Mouse (Mus musculus): ENCODE measurements at regions not wholly inside any gene's neighbourhood (a gene's known extent, or its start where the extent isn't known, plus 50 kb on each side); places are given as distances from the start of the nearest gene placed in this dataset.

DNA sequence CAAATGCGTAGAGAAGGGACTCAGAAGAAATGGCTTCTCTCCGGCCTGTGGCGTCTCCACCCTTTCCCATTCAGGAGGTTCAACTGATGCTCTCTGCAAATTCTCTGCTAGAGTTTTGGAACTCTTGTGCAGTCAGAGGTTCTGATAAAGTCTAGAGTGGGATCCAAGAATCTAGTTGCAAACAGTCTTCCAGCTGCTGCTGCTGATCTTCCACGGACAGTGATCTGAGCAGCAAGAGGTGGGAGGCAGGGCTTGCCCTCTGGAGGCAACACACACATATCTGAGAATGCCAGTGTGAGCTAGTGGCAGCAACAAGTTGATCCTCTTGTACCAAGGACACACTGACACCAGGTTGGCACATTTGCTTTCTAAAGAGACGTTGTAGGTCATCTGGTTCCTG, 93.4 kb upstream of the Gas1 start:
- 75% methylated on average over 5 of the region's 5 CpGs for WGBS
- Histone ChIP-seq H3K27me3 (no peaks in the 10 kb centered on the region), H3K9me3 (replicated peaks) (peaks cover 6% of the 10 kb centered on the region; the same call in 1 of the 2 replicates), H3K4me2 (no peak overlapping the region), H3K9ac (no peak overlapping the region), H3K4me3 (replicated peaks) (no peak overlapping the region), H3K36me3 (no peaks in the 10 kb centered on the region), H3K27ac (peak overlapping the region; percentile 85), H3K4me1 (peaks cover 46% of the 10 kb centered on the region)
- no peak for ATAC-seq (replicated peaks; ENCODE audit: low FRiP score)

DNA sequence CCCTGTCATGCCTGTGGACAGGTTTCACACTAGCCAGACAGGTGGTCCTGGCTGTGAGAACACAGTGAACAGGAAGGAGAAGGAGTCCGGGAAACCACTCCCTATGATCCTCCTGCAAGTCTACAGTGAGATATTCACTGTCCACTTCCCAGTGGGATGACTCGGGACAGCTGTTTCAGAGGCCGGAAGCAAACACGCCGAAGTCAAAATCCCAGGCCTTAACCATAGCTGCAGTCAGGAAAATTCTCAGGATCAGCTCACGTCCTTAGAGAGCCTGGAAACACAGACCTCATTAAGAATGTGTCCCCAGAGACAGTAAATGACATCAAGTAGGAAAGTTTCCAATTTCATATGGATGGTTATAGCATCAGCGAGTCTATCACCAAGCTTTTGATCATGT, 96.2 kb upstream of the Gas1 start:
- H3K4me2 ChIP-seq, result no peak overlapping the region
- ATAC-seq (replicated peaks; ENCODE audit: low FRiP score), result no peak
- H3K36me3 ChIP-seq, result no peaks in the 10 kb centered on the region
- H3K9me3 ChIP-seq (replicated peaks), result peaks cover 6% of the 10 kb centered on the region; the same call in 1 of the 2 replicates
- no peak overlapping the region for H3K4me3 ChIP-seq (replicated peaks)
- no peak overlapping the region for H3K27ac ChIP-seq
- peaks cover 26% of the 10 kb centered on the region for H3K4me1 ChIP-seq
- no peak overlapping the region for H3K9ac ChIP-seq
- 80% methylated on average over 7 of the region's 7 CpGs for WGBS
- H3K27me3 ChIP-seq, result no peaks in the 10 kb centered on the region

DNA sequence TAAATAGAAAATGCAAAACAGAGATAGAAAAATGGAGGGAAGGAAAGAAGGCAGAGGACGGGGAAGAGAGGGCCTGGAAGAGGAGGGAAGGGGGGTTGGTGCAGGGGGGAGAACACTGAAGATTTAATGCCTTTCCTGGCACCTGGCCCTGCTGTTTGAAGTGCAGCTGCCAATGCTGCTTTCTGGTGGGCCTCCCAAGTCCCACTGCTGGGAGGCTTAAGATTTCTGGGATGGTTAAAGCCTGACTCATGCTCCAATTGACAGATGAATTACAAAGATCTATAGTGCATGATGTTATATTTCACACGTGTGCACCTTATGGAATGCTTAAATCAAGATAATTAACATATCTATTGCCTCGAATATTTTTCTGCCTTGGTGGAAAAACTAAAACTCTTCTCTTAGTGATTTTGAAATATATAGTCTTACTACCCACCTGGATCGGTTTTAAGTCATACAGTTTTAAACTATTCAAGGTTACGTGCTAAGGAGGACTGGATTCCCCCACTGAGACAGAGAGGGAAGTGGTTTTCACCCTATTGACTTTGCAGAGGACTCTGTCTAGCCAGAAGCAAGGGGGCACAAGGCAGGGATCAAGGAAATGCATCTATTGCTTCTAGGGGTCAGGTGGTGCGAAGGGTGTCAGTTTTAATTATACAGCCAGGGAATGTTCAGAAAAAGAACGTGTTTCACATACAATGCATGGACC, 105.5 kb upstream of the Gas1 start:
- Histone ChIP-seq H3K27me3 (no peaks in the 10 kb centered on the region), H3K4me3 (replicated peaks) (no peak overlapping the region), H3K9ac (no peak overlapping the region), H3K4me1 (0 out of 2 replicates have a peak, but pooled peaks cover 10% of the 10 kb centered on the region), H3K36me3 (no peaks in the 10 kb centered on the region), H3K9me3 (replicated peaks) (no peaks in the 10 kb centered on the region), H3K27ac (no peak overlapping the region), H3K4me2 (no peak overlapping the region)
- ATAC-seq (replicated peaks; ENCODE audit: low FRiP score), result no peak
- whole genome bisulfite sequencing, result 48% methylated on average over 7 of the region's 7 CpGs

DNA sequence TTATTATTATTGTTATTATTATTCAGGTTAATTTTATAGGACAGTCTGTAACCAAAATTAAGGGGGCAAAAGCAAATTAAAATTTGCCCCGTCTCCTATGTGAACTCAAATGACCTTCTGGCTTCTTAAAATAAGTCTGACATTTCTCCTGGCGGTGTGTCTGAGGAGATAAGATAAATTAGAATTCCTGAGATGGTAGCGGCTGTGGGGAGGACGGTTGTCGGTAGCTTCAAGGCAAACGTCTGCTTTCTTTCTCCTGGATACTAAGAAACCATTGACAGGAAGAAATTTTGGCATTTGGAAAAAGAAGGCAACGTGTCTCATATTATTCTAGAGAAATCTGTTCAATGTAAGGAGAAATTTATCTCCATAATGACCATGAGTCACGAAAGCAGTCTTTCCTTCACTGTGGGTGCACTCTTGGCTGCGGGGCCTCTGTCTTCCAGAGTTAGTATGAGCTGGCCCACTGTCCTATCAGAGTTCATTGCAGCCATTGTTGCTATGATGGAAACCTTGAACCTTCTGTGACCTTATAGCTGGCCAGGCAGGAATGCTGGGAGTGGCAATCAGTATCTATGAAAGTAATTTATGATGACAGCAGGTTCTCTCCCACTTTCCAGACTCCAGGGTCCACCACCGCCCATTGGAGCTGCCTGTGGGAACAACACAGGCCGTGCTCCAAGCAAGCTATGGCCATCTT, 109.5 kb upstream of the Gas1 start:
- Histone ChIP-seq H3K27ac (no peak overlapping the region), H3K27me3 (no peaks in the 10 kb centered on the region), H3K4me2 (no peak overlapping the region), H3K36me3 (no peaks in the 10 kb centered on the region), H3K9me3 (replicated peaks) (no peaks in the 10 kb centered on the region), H3K4me1 (0 out of 2 replicates have a peak, but pooled peaks cover 10% of the 10 kb centered on the region), H3K9ac (no peak overlapping the region), H3K4me3 (replicated peaks) (no peak overlapping the region)
- no peak for ATAC-seq (replicated peaks; ENCODE audit: low FRiP score)
- 46% methylated on average over 11 of the region's 11 CpGs for WGBS

DNA sequence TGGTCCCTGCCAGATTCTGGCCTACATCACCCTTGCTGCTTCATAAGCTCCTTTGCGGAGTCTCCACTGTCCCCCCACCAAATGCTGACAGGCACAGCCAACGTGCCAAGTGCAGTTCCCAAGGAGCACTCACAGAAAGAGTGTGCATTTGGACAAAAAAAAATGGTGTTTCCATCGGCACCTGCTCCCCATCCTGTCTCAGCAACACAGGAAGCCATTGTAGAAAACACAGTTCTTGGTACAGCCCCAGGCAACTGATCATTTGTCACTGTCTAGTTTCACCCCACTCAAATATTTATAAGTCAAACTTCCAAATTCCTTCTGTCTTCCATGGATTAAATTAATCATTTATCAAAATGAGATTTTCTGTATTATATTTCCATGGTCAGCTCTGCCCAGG, 112.5 kb upstream of the Gas1 start:
- no peak overlapping the region for H3K27ac ChIP-seq
- ATAC-seq (replicated peaks; ENCODE audit: low FRiP score), result no peak
- WGBS, result 53% methylated on average over 3 of the region's 3 CpGs
- no peaks in the 10 kb centered on the region for H3K9me3 ChIP-seq (replicated peaks)
- no peaks in the 10 kb centered on the region for H3K36me3 ChIP-seq
- no peak overlapping the region for H3K4me3 ChIP-seq (replicated peaks)
- H3K9ac ChIP-seq, result no peak overlapping the region
- no peaks in the 10 kb centered on the region for H3K27me3 ChIP-seq
- 0 out of 2 replicates have a peak, but pooled peaks cover 5% of the 10 kb centered on the region for H3K4me1 ChIP-seq
- H3K4me2 ChIP-seq, result no peak overlapping the region

DNA sequence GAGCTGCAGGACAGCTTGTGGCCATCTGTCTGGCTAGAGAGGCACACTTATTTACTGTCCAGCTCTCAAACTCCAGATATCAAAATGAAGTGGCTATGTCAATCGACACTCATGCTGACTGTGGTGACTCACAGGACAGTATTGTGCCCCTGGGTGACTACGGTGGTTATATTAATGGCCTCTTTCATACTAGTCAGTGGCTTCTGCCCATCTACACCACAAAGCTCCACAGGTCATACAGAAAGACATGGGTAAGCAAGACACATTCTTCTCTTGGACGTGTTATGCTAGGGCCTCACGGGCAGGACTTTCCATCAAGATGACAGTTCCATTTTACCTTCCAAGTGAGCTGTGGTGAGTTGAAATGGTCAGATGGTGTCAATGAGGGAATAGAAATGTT, 113.7 kb upstream of the Gas1 start:
- H3K27me3 ChIP-seq, result no peaks in the 10 kb centered on the region
- peaks cover 6% of the 10 kb centered on the region; the same call in 1 of the 2 replicates for H3K4me1 ChIP-seq
- H3K36me3 ChIP-seq, result no peaks in the 10 kb centered on the region
- no peak overlapping the region for H3K4me2 ChIP-seq
- ATAC-seq (replicated peaks; ENCODE audit: low FRiP score), result no peak
- no peak overlapping the region for H3K9ac ChIP-seq
- H3K9me3 ChIP-seq (replicated peaks), result no peaks in the 10 kb centered on the region
- H3K4me3 ChIP-seq (replicated peaks), result no peak overlapping the region
- H3K27ac ChIP-seq, result no peak overlapping the region
- WGBS, result 84% methylated on average over 4 of the region's 4 CpGs

DNA sequence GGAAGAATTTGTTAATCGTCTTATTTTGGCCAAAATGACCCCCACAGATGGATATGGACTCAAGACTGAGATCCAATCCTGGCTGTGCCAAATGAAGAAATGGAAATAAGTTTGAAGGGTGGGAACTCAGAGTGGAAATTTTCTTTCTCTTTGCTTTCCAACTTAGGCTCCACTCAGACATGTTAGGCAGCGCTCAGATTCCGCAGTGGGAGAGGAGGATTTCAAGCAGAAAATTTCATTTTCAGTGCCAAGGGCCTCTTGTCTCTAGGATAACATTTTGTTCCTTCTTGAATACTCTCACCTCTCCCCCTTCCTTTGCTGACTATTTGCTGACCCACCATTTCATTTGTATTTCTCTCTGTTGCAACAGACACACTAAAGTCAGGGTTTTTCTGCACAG, 114.2 kb upstream of the Gas1 start:
- Histone ChIP-seq H3K9me3 (replicated peaks) (no peaks in the 10 kb centered on the region), H3K4me2 (no peak overlapping the region), H3K4me1 (peaks cover 10% of the 10 kb centered on the region; the same call in 1 of the 2 replicates), H3K9ac (no peak overlapping the region), H3K27ac (no peak overlapping the region), H3K4me3 (replicated peaks) (no peak overlapping the region), H3K27me3 (no peaks in the 10 kb centered on the region), H3K36me3 (no peaks in the 10 kb centered on the region)
- ATAC-seq (replicated peaks; ENCODE audit: low FRiP score), result no peak
- WGBS, result 88% methylated on average over 3 of the region's 3 CpGs

DNA sequence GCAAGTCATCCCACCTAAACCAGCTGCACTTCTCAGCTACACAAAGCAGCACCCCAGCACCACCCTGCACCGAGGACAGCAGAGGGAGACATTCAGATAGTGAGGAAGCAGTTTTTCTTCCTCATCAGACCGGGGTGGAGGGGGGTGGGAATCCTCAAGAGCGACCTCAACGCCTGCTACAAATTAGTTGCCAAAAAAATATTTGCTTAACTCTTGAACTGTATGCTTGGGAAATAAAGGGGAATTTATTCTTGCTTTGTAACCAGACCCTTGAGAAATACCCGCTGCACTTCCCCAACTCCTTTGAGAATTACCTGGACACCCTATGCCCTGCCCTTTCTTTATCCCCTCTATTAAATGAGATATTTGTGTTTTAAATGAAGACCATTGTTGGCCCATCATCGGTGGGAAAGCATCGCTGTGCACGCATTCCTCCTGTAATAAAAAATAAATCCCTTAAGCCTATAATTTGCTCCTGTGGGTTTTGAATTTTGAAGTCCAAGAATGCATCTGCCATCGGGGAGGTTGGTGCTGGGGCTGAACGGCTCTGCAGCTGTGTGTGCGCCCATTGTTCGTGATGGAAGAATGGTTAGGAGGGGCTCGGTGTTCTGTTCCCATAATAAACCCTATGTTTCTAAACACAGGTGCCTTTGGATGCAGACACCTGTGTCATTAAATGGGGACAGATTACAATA, 119.2 kb upstream of the Gas1 start:
- 0 out of 2 replicates have a peak, but pooled peaks have one; percentile 46 for ATAC-seq (replicated peaks; ENCODE audit: low FRiP score)
- no peaks in the 10 kb centered on the region for H3K27me3 ChIP-seq
- no peak overlapping the region for H3K4me3 ChIP-seq (replicated peaks)
- 53% methylated on average over 13 of the region's 13 CpGs for WGBS
- H3K36me3 ChIP-seq, result no peaks in the 10 kb centered on the region
- no peak overlapping the region for H3K9ac ChIP-seq
- H3K27ac ChIP-seq, result no peak overlapping the region
- H3K4me1 ChIP-seq, result peaks cover 15% of the 10 kb centered on the region
- H3K9me3 ChIP-seq (replicated peaks), result no peaks in the 10 kb centered on the region
- H3K4me2 ChIP-seq, result no peak overlapping the region

DNA sequence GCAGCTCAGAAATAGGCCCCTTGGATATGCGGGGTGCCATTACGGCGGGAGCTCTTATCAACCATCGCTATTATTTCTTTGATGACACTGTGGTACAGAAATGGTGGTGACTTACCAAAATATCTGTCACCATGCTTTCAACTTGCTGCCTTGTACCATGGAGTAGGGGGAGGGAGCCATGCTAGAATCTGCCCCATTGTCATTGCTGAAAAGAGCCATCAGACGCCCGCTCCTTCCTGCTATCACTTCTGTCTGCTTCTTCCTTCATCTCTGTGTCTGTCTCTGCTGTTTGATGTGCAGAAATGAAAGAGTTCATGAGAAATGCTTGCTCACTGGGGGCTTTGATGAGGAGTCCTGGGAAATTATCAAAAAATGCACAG, 119.7 kb upstream of the Gas1 start:
- WGBS, result 93% methylated on average over 6 of the region's 6 CpGs
- ATAC-seq (replicated peaks; ENCODE audit: low FRiP score), result no peak
- no peak overlapping the region for H3K4me3 ChIP-seq (replicated peaks)

DNA sequence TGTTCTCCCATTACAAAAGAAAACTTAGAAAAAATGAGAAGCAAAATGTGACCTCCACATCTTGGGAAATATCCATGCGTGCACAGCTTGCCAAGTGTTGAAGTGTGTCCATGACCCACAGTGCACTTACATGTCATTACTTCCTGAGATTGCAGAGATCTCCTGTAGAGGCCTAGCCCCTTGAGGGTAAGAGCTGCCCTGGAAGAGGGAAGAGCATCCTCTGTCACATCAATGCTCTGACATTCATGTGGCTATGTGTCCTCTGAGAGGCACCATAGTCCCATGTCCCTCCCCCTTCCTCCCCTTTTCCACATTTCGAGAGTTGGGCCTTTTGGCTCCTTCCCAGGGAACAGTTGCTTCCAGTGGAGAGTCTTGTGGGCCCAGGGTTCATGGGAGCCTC, 121.4 kb upstream of the Gas1 start:
- Histone ChIP-seq H3K9ac (no peak overlapping the region), H3K36me3 (no peaks in the 10 kb centered on the region), H3K4me3 (replicated peaks) (no peak overlapping the region), H3K4me2 (no peak overlapping the region), H3K4me1 (peaks cover 15% of the 10 kb centered on the region), H3K27ac (no peak overlapping the region), H3K27me3 (no peaks in the 10 kb centered on the region), H3K9me3 (replicated peaks) (no peaks in the 10 kb centered on the region)
- WGBS, result 61% methylated on average over 2 of the region's 2 CpGs
- ATAC-seq (replicated peaks; ENCODE audit: low FRiP score), result no peak

More for the DNA sequence above, 119.7 kb upstream of the Gas1 start:
- Histone ChIP-seq H3K36me3 (no peaks in the 10 kb centered on the region), H3K9ac (no peak overlapping the region), H3K4me2 (no peak overlapping the region), H3K27me3 (no peaks in the 10 kb centered on the region), H3K4me1 (peaks cover 15% of the 10 kb centered on the region), H3K27ac (no peak overlapping the region), H3K9me3 (replicated peaks) (no peaks in the 10 kb centered on the region)

DNA sequence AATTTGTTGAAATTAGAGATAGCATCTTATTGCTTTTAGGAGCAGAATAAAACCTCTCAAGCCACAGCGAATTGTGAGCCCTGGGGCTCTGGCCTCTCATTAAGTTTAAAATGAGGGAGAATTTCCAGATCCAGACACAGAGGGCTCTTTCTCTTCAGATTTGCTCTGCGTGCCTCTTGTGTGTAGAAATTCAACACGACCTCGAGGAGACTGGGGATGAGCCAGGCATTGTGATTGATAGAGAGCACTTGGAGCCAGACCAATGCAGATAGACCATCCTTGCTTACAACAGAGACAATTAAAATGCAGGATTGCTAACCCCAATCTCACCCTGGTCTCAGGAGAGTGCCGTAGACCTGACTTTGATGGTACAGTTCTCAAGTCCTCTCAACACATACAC, 121.9 kb upstream of the Gas1 start:
- WGBS, result 48% methylated on average over 5 of the region's 5 CpGs
- Histone ChIP-seq H3K36me3 (no peaks in the 10 kb centered on the region), H3K4me1 (peaks cover 15% of the 10 kb centered on the region), H3K9ac (no peak overlapping the region), H3K27ac (no peak overlapping the region), H3K4me3 (replicated peaks) (no peak overlapping the region), H3K27me3 (no peaks in the 10 kb centered on the region), H3K4me2 (no peak overlapping the region), H3K9me3 (replicated peaks) (no peaks in the 10 kb centered on the region)
- no peak for ATAC-seq (replicated peaks; ENCODE audit: low FRiP score)

DNA sequence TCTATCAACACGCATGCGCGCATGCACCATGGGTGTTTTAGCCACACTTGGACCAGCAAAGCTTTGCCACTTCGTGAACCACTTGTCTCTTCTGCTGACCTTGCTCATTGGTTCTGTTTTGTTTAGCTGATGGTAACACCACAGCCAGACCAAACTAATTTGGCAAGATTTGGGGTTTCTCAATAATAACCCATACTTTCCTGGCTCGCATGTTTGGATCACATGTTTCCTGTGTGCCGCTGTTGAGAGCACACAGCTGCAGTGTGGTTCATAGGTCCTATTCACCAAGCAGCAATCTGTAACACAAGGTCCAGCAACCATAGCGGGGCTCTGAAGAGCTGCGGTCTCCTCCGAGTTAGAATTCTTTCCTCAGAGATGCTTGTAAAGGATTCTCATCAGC, 126.4 kb upstream of the Gas1 start:
- no peaks in the 10 kb centered on the region for H3K9me3 ChIP-seq (replicated peaks)
- no peak for ATAC-seq (replicated peaks; ENCODE audit: low FRiP score)
- H3K36me3 ChIP-seq, result no peaks in the 10 kb centered on the region
- no peak overlapping the region for H3K4me3 ChIP-seq (replicated peaks)
- H3K9ac ChIP-seq, result no peak overlapping the region
- no peak overlapping the region for H3K4me2 ChIP-seq
- H3K27ac ChIP-seq, result no peak overlapping the region
- H3K4me1 ChIP-seq, result peaks cover 15% of the 10 kb centered on the region
- 89% methylated on average over 9 of the region's 9 CpGs for whole genome bisulfite sequencing
- no peaks in the 10 kb centered on the region for H3K27me3 ChIP-seq
